Mouse (Mus musculus) MEL (cell line): ENCODE measurements around the gene Zic4. TPM values are rescaled to one million over a fixed set of nuclear protein-coding genes. Genes with fewer than 3 reads are reported as not detected.

Experiments used
- DNase-seq: peaks from one replicate; pipeline ENCODE4 v3.0.0; 2011; ENCODE audit warnings: low read depth, low spot score
- H3K27ac ChIP-seq: 2 replicates; pipeline ENCODE4 v1.5.1; 2012; ENCODE audit warnings: low read depth, mild to moderate bottlenecking, control low read depth, low read length, moderate library complexity; ENCODE audit not compliant: control insufficient read depth
- H3K27me3 ChIP-seq, 2 experiments: fragments of 150-350 bp in 1 of 2; sonication (generic) in 1 of 2; 2 replicates each; pipeline ENCODE4 v1.6.1; 2012; ENCODE audit warnings: low read length in 2 of 2, mild to moderate bottlenecking in 2 of 2, improper control_type of control experiment in 1 of 2, moderate library complexity in 1 of 2; ENCODE audit not compliant: insufficient read depth in 2 of 2, control insufficient read depth in 1 of 2
- H3K36me3 ChIP-seq, 2 experiments: 2 replicates each; pipeline ENCODE4 v1.6.1; 2012 to 2014; ENCODE audit warnings: low read length in 2 of 2, improper control_type of control experiment in 1 of 2, inconsistent platforms in 1 of 2, mild to moderate bottlenecking in 1 of 2; ENCODE audit not compliant: insufficient read depth in 2 of 2, control insufficient read depth in 1 of 2
- H3K4me1 ChIP-seq, 2 experiments: fragments of 150-350 bp in 1 of 2; sonication (generic) in 1 of 2; 2 replicates each; pipeline ENCODE4 v1.6.1; 2012; ENCODE audit warnings: low read length in 2 of 2, improper control_type of control experiment in 1 of 2, mild to moderate bottlenecking in 1 of 2; ENCODE audit not compliant: insufficient read depth in 2 of 2, control insufficient read depth in 1 of 2
- H3K4me3 ChIP-seq, 2 experiments: fragments of 150-350 bp in 1 of 2; sonication (generic) in 1 of 2; 2 replicates each; pipeline ENCODE4 v1.5.1; 2012; ENCODE audit warnings: low read depth in 2 of 2, low read length in 2 of 2, mild to moderate bottlenecking in 2 of 2, moderate library complexity in 2 of 2, control low read depth in 1 of 2, improper control_type of control experiment in 1 of 2; ENCODE audit not compliant: control insufficient read depth in 1 of 2, insufficient read depth in 1 of 2
- H3K79me2 ChIP-seq: 2 replicates; pipeline ENCODE4 v1.6.1; 2012; ENCODE audit warnings: mild to moderate bottlenecking, low read length, moderate library complexity; ENCODE audit not compliant: control insufficient read depth, poor library complexity, insufficient read depth
- H3K9ac ChIP-seq: 2 replicates; pipeline ENCODE4 v1.6.1; 2012; ENCODE audit warnings: low read depth, mild to moderate bottlenecking, control low read depth, low read length, moderate library complexity; ENCODE audit not compliant: control insufficient read depth, poor library complexity, severe bottlenecking
- H3K9me3 ChIP-seq: fragments of 150-350 bp; sonication (generic); replicated peaks from 2 replicates; pipeline ENCODE4 v1.6.1; 2012; ENCODE audit warnings: mild to moderate bottlenecking, low read length, improper control_type of control experiment, moderate library complexity; ENCODE audit not compliant: insufficient read depth
- BHLHE40 ChIP-seq: IDR thresholded peaks from 2 replicates; pipeline ENCODE4 v1.6.1; 2012; ENCODE audit warnings: low read depth, mild to moderate bottlenecking, inconsistent platforms, low read length, improper control_type of control experiment, borderline replicate concordance
- CHD2 ChIP-seq: IDR thresholded peaks from 2 replicates; pipeline ENCODE4 v1.6.1; 2011; ENCODE audit warnings: low read length, improper control_type of control experiment
- E2F4 ChIP-seq: IDR thresholded peaks from 2 replicates; pipeline ENCODE4 v1.6.1; 2011; ENCODE audit warnings: low read depth, low read length, improper control_type of control experiment, borderline replicate concordance
- GABPA ChIP-seq: IDR thresholded peaks from 2 replicates; pipeline ENCODE4 v1.6.1; 2012; ENCODE audit warnings: low read depth, mild to moderate bottlenecking, inconsistent platforms, low read length, improper control_type of control experiment, moderate library complexity
- HCFC1 ChIP-seq: IDR thresholded peaks from 2 replicates; pipeline ENCODE4 v1.6.1; 2012; ENCODE audit warnings: low read depth, mild to moderate bottlenecking, inconsistent platforms, low read length, improper control_type of control experiment, moderate library complexity
- JUND ChIP-seq: IDR thresholded peaks from 2 replicates; pipeline ENCODE4 v1.6.1; 2011; ENCODE audit warnings: low read depth, mild to moderate bottlenecking, improper control_type of control experiment, low read length
- MAFK ChIP-seq: IDR thresholded peaks from 2 replicates; pipeline ENCODE4 v1.6.1; 2011; ENCODE audit warnings: low read depth, mild to moderate bottlenecking, low read length, improper control_type of control experiment, borderline replicate concordance
- MXI1 ChIP-seq: IDR thresholded peaks from 2 replicates; pipeline ENCODE4 v1.6.1; 2011; ENCODE audit warnings: mild to moderate bottlenecking, low read depth, low read length, improper control_type of control experiment
- MYB ChIP-seq: IDR thresholded peaks from 2 replicates; pipeline ENCODE4 v1.6.1; 2011; ENCODE audit warnings: mild to moderate bottlenecking, low read depth, low read length, improper control_type of control experiment
- NELFE ChIP-seq: IDR thresholded peaks from 2 replicates; pipeline ENCODE4 v1.6.1; 2011; ENCODE audit warnings: low read depth, low read length, improper control_type of control experiment
- NRF1 ChIP-seq: IDR thresholded peaks from 2 replicates; pipeline ENCODE4 v1.6.1; 2014; ENCODE audit warnings: low read depth, mild to moderate bottlenecking, inconsistent platforms, low read length, improper control_type of control experiment, moderate library complexity; ENCODE audit not compliant: poor library complexity, insufficient read depth, severe bottlenecking
- POLR2AphosphoS2 ChIP-seq: IDR thresholded peaks from 2 replicates; pipeline ENCODE4 v1.6.1; 2011; ENCODE audit warnings: low read length, improper control_type of control experiment
- POLR2AphosphoS5 ChIP-seq: IDR thresholded peaks from 2 replicates; pipeline ENCODE4 v1.6.1; 2012; ENCODE audit warnings: low read depth, borderline replicate concordance, mild to moderate bottlenecking, inconsistent platforms, low read length, moderate library complexity, mixed read lengths
- RCOR1 ChIP-seq: IDR thresholded peaks from 2 replicates; pipeline ENCODE4 v1.6.1; 2012; ENCODE audit warnings: low read depth, mild to moderate bottlenecking, inconsistent platforms, low read length, improper control_type of control experiment
- SMC3 ChIP-seq: IDR thresholded peaks from 2 replicates; pipeline ENCODE4 v1.6.1; 2011; ENCODE audit warnings: low read depth, low read length, improper control_type of control experiment
- TAL1 ChIP-seq: IDR thresholded peaks from 2 replicates; pipeline ENCODE4 v1.6.1; 2012; ENCODE audit warnings: mild to moderate bottlenecking, inconsistent platforms, low read length, moderate library complexity, mixed read lengths
- TBP ChIP-seq: IDR thresholded peaks from 2 replicates; pipeline ENCODE4 v1.8.0; 2011; ENCODE audit warnings: low read depth, low read length, improper control_type of control experiment
- TCF12 ChIP-seq: IDR thresholded peaks from 2 replicates; pipeline ENCODE4 v1.6.1; 2014; ENCODE audit warnings: low read depth, mild to moderate bottlenecking, inconsistent platforms, low read length, improper control_type of control experiment, moderate library complexity
- USF1 ChIP-seq: IDR thresholded peaks from 2 replicates; pipeline ENCODE4 v1.6.1; 2014; ENCODE audit warnings: low read depth, mild to moderate bottlenecking, inconsistent platforms, low read length, improper control_type of control experiment, moderate library complexity
- ZKSCAN1 ChIP-seq: IDR thresholded peaks from 2 replicates; pipeline ENCODE4 v1.6.1; 2012; ENCODE audit warnings: low read depth, mild to moderate bottlenecking, inconsistent platforms, low read length, improper control_type of control experiment, moderate library complexity
- ZNF384 ChIP-seq: IDR thresholded peaks from 2 replicates; pipeline ENCODE4 v1.6.1; 2012; ENCODE audit warnings: low read depth, mild to moderate bottlenecking, inconsistent platforms, low read length, improper control_type of control experiment
- polyA plus RNA-seq, 2 experiments: library from polyadenylated mRNA; stranded (reverse) in 1 of 2; unstranded in 1 of 2; fragments of >175 nt in 1 of 2; fragments of >200 nt in 1 of 2; gene quantifications; 2 replicates each; pipeline versions ENCODE4 v1.2.1 to v1.2.4; 2012; ENCODE audit warnings: low replicate concordance in 2 of 2, low read depth in 1 of 2; ENCODE audit not compliant: insufficient read length in 2 of 2, insufficient read depth in 1 of 2, missing spikeins in 1 of 2
- total RNA-seq: library from RNA; depleted of rRNA; stranded (reverse); fragments of 300-350 nt; gene quantifications from 2 replicates; pipeline ENCODE4 v1.2.3, GENCODE M21; 2012

Gene Zic4
- total and polyA plus RNA-seq, 3 experiments = not detected

DNA sequence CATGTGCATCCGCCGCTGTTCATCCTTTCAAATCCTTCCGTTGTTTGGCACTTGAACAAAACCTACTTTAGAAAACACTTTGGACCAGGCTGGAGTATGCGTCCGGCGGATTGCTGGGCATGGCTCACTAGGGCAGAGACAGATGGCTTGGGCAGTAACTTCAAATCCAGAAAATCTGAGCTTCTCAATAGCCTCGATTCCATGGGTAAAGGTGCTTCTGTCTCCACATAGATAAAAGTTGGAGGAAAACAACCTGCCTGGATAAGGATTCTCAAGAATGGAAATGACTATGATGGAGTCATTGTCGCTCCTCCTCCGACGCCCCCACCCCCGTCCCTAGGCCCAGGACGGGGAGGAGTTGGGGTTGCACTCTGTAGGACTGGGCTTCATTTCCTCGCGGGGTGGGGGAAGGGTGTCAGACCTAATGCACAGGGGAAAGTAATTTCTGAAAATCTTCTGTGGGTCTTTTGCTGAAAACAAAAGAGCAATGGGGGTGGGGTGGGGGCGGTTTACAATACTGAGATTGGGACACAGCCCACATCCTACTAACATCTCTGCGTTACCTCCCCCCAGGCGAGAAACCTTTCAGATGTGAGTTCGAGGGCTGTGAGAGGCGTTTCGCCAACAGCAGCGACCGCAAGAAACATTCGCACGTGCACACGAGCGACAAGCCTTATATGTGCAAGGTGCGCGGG lies 21.4 kb downstream of the Zic4 start:
- H3K27ac ChIP-seq = no peak overlapping the region
- H3K4me3 ChIP-seq = no peak overlapping the region
- H3K9me3 ChIP-seq = no peaks in the 10 kb centered on the region
- no peak for DNase-seq
- H3K4me1 ChIP-seq = no peaks in the 10 kb centered on the region
- no peak overlapping the region for H3K9ac ChIP-seq
- no peaks in the 10 kb centered on the region for H3K79me2 ChIP-seq
- TF ChIP-seq POLR2AphosphoS2 (no peak), TAL1 (no peak), ZNF384 (no peak), USF1 (no peak), MXI1 (no peak), TCF12 (no peak), NELFE (no peak), GABPA (no peak)
- H3K36me3 ChIP-seq = no peaks in the 10 kb centered on the region
- no peaks in the 10 kb centered on the region for H3K27me3 ChIP-seq

DNA sequence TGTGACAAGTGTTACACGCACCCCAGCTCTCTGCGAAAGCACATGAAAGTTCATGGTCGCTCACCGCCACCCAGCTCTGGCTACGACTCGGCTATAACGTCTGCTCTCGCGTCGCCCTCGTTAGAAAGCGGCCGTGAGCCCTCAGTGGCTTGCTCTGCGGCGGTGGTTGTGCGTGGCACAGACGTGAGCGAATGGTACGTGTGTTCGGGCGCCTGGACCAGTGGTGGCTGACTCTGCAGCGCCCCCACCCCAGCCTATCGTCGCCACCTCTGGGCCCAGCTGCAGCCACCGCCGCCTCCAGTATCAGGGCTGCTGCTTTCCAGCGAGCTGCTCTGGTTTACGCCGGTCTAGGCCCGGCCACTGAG lies 21.9 kb downstream of the Zic4 start:
- no peak overlapping the region for H3K27ac ChIP-seq
- DNase-seq = no peak
- H3K4me1 ChIP-seq = no peaks in the 10 kb centered on the region
- no peaks in the 10 kb centered on the region for H3K27me3 ChIP-seq
- H3K9ac ChIP-seq = no peak overlapping the region
- no peaks in the 10 kb centered on the region for H3K79me2 ChIP-seq
- no peaks in the 10 kb centered on the region for H3K9me3 ChIP-seq
- no peak overlapping the region for H3K4me3 ChIP-seq
- no peaks in the 10 kb centered on the region for H3K36me3 ChIP-seq
- TF ChIP-seq TAL1 = no peak
- TF ChIP-seq SMC3 = no peak
- no peak for TF ChIP-seq E2F4
- TF ChIP-seq TBP = no peak
- no peak for TF ChIP-seq ZKSCAN1
- no peak for TF ChIP-seq MYB

- Histone ChIP-seq H3K36me3 (no peaks in the 10 kb centered on the region), H3K79me2 (no peaks in the 10 kb centered on the region), H3K9ac (no peak overlapping the region), H3K4me3 (no peak overlapping the region), H3K9me3 (no peaks in the 10 kb centered on the region), H3K27ac (no peak overlapping the region), H3K27me3 (no peaks in the 10 kb centered on the region), H3K4me1 (no peaks in the 10 kb centered on the region)
- DNase-seq = no peak
- TF ChIP-seq HCFC1 (no peak), POLR2AphosphoS5 (no peak), CHD2 (no peak), MAFK (no peak), BHLHE40 (no peak), POLR2AphosphoS2 (no peak), RCOR1 (no peak), NRF1 (no peak), ZKSCAN1 (no peak), JUND (no peak), TBP (no peak)
Observed at GRCm38 (mm10) chr9:91384693-91385560, 22.7 kb downstream of the Zic4 start.
